Mouse (Mus musculus) liver, adult 2 months (tissue): ENCODE measurements around the gene Foxo1.

ENCODE experiments used
- CTCF ChIP-seq: fragments of 200-500 bp; IDR thresholded peaks from 2 replicates; pipeline ENCODE4 v1.5.1; 2011; ENCODE audit warnings: low read depth, low read length, control low read depth
- POLR2A ChIP-seq: fragments of 200-500 bp; IDR thresholded peaks from 2 replicates; pipeline ENCODE4 v1.6.1; 2011; ENCODE audit warnings: low read length, control low read depth; ENCODE audit not compliant: insufficient read depth; ENCODE audit errors: extremely low read depth

- TF ChIP-seq POLR2A (peak; percentile 91), CTCF (no peak)
Observed at GRCm38 (mm10) chr3:52269514-52270351, 1.6 kb downstream of the Foxo1 start.
